Mouse (Mus musculus): ENCODE results near the gene Megf8. TPM values are rescaled to one million over a fixed set of nuclear protein-coding genes. Genes with fewer than 3 reads are reported as not detected.

Megf8 gene
- polyA plus RNA-seq, 1 experiment from 2014 or later = 11.4 TPM

- no peak overlapping the region for H3K27ac ChIP-seq (ENCODE audit: low read depth)
- no peak overlapping the region for H3K4me3 ChIP-seq (ENCODE audit: low read depth, low read length)
- 85% methylated on average over 12 of the region's 12 CpGs for WGBS
- H3K4me2 ChIP-seq (ENCODE audit: low read length) = no peak overlapping the region
- ATAC-seq (replicated peaks; ENCODE audit: low FRiP score, low TSS enrichment, low read depth) = no peak
- no peak overlapping the region for H3K9ac ChIP-seq (ENCODE audit: low read length)
- no peaks in the 10 kb centered on the region for H3K9me3 ChIP-seq (ENCODE audit: control insufficient read depth, low read length)
- DNase-seq (ENCODE audit: low spot score) = no peak
- no peaks in the 10 kb centered on the region for H3K27me3 ChIP-seq (replicated peaks; ENCODE audit: control insufficient read depth, insufficient read depth, low read length)
- peaks cover 58% of the 10 kb centered on the region for H3K36me3 ChIP-seq (ENCODE audit: control insufficient read depth, insufficient read depth, low read length)
- H3K4me1 ChIP-seq (replicated peaks; ENCODE audit: control insufficient read depth, insufficient read depth, low read length) = no peaks in the 10 kb centered on the region
These were observed 17.5 kb downstream of the Megf8 start for GRCm38 (mm10) chr7:25334472-25334871.

GRCm38 (mm10) chr7:25339329-25339728, 22.4 kb downstream of the Megf8 start:
- H3K27me3 ChIP-seq (replicated peaks; ENCODE audit: control insufficient read depth, insufficient read depth, low read length) = no peaks in the 10 kb centered on the region
- no peaks in the 10 kb centered on the region for H3K9me3 ChIP-seq (ENCODE audit: control insufficient read depth, low read length)
- 90% methylated on average over 9 of the region's 9 CpGs for WGBS
- H3K4me3 ChIP-seq (ENCODE audit: low read depth, low read length) = no peak overlapping the region
- no peak for DNase-seq (ENCODE audit: low spot score)
- H3K36me3 ChIP-seq (ENCODE audit: control insufficient read depth, insufficient read depth, low read length) = peaks cover 65% of the 10 kb centered on the region
- ATAC-seq (replicated peaks; ENCODE audit: low FRiP score, low TSS enrichment, low read depth) = no peak
- no peak overlapping the region for H3K27ac ChIP-seq (ENCODE audit: low read depth)
- H3K9ac ChIP-seq (ENCODE audit: low read length) = no peak overlapping the region
- H3K4me1 ChIP-seq (replicated peaks; ENCODE audit: control insufficient read depth, insufficient read depth, low read length) = no peaks in the 10 kb centered on the region
- no peak overlapping the region for H3K4me2 ChIP-seq (ENCODE audit: low read length)

GRCm38 (mm10) chr7:25341000-25341784, 24.2 kb downstream of the Megf8 start:
- no peaks in the 10 kb centered on the region for H3K9me3 ChIP-seq (ENCODE audit: control insufficient read depth, low read length)
- H3K4me1 ChIP-seq (replicated peaks; ENCODE audit: control insufficient read depth, insufficient read depth, low read length) = no peaks in the 10 kb centered on the region
- peaks cover 51% of the 10 kb centered on the region for H3K36me3 ChIP-seq (ENCODE audit: control insufficient read depth, insufficient read depth, low read length)
- H3K27ac ChIP-seq (ENCODE audit: low read depth) = no peak overlapping the region
- H3K27me3 ChIP-seq (replicated peaks; ENCODE audit: control insufficient read depth, insufficient read depth, low read length) = no peaks in the 10 kb centered on the region
- H3K9ac ChIP-seq (ENCODE audit: low read length) = no peak overlapping the region
- DNase-seq (ENCODE audit: low spot score) = no peak
- H3K4me3 ChIP-seq (ENCODE audit: low read depth, low read length) = no peak overlapping the region
- 85% methylated on average over 20 of the region's 20 CpGs for WGBS
- no peak for ATAC-seq (replicated peaks; ENCODE audit: low FRiP score, low TSS enrichment, low read depth)
- H3K4me2 ChIP-seq (ENCODE audit: low read length) = no peak overlapping the region

- H3K4me2 ChIP-seq (ENCODE audit: low read length) = no peak overlapping the region
- H3K9me3 ChIP-seq (ENCODE audit: control insufficient read depth, low read length) = peaks cover 7% of the 10 kb centered on the region; the same call in 1 of the 2 replicates
- DNase-seq (ENCODE audit: low spot score) (no peak), ATAC-seq (replicated peaks; ENCODE audit: low FRiP score, low TSS enrichment, low read depth) (no peak)
- no peak overlapping the region for H3K4me3 ChIP-seq (ENCODE audit: low read depth, low read length)
- H3K36me3 ChIP-seq (ENCODE audit: control insufficient read depth, insufficient read depth, low read length) = peaks cover 54% of the 10 kb centered on the region
- no peak overlapping the region for H3K27ac ChIP-seq (ENCODE audit: low read depth)
- no peaks in the 10 kb centered on the region for H3K27me3 ChIP-seq (replicated peaks; ENCODE audit: control insufficient read depth, insufficient read depth, low read length)
- H3K4me1 ChIP-seq (replicated peaks; ENCODE audit: control insufficient read depth, insufficient read depth, low read length) = no peaks in the 10 kb centered on the region
- H3K9ac ChIP-seq (ENCODE audit: low read length) = no peak overlapping the region
- WGBS = 81% methylated on average over 8 of the region's 8 CpGs
These were observed 31.9 kb downstream of the Megf8 start for GRCm38 (mm10) chr7:25348861-25349260.

- H3K36me3 ChIP-seq (ENCODE audit: control insufficient read depth, insufficient read depth, low read length) = peaks cover 65% of the 10 kb centered on the region
- no peak overlapping the region for H3K4me2 ChIP-seq (ENCODE audit: low read length)
- no peaks in the 10 kb centered on the region for H3K4me1 ChIP-seq (replicated peaks; ENCODE audit: control insufficient read depth, insufficient read depth, low read length)
- no peak overlapping the region for H3K27ac ChIP-seq (ENCODE audit: low read depth)
- no peak for ATAC-seq (replicated peaks; ENCODE audit: low FRiP score, low TSS enrichment, low read depth)
- no peak overlapping the region for H3K4me3 ChIP-seq (ENCODE audit: low read depth, low read length)
- 83% methylated on average over 19 of the region's 19 CpGs for WGBS
- H3K9me3 ChIP-seq (ENCODE audit: control insufficient read depth, low read length) = no peaks in the 10 kb centered on the region
- H3K9ac ChIP-seq (ENCODE audit: low read length) = no peak overlapping the region
- DNase-seq (ENCODE audit: low spot score) = no peak
- H3K27me3 ChIP-seq (replicated peaks; ENCODE audit: control insufficient read depth, insufficient read depth, low read length) = no peaks in the 10 kb centered on the region
These were observed 41.8 kb downstream of the Megf8 start for GRCm38 (mm10) chr7:25358721-25359206.

- DNase-seq (ENCODE audit: low spot score) = no peak
- H3K4me2 ChIP-seq (ENCODE audit: low read length) = no peak overlapping the region
- no peaks in the 10 kb centered on the region for H3K9me3 ChIP-seq (ENCODE audit: control insufficient read depth, low read length)
- H3K36me3 ChIP-seq (ENCODE audit: control insufficient read depth, insufficient read depth, low read length) = peaks cover 52% of the 10 kb centered on the region
- WGBS = 83% methylated on average over 19 of the region's 19 CpGs
- peaks cover 23% of the 10 kb centered on the region for H3K27me3 ChIP-seq (replicated peaks; ENCODE audit: control insufficient read depth, insufficient read depth, low read length)
- H3K4me1 ChIP-seq (replicated peaks; ENCODE audit: control insufficient read depth, insufficient read depth, low read length) = no peaks in the 10 kb centered on the region
- H3K4me3 ChIP-seq (ENCODE audit: low read depth, low read length) = no peak overlapping the region
- no peak; the same call in 1 of the 2 replicates for ATAC-seq (replicated peaks; ENCODE audit: low FRiP score, low TSS enrichment, low read depth)
- H3K27ac ChIP-seq (ENCODE audit: low read depth) = no peak overlapping the region
- H3K9ac ChIP-seq (ENCODE audit: low read length) = no peak overlapping the region
These were observed 46.2 kb downstream of the Megf8 start for GRCm38 (mm10) chr7:25363151-25363550.

- H3K9me3 ChIP-seq (ENCODE audit: control insufficient read depth, low read length) = no peaks in the 10 kb centered on the region
- H3K27me3 ChIP-seq (replicated peaks; ENCODE audit: control insufficient read depth, insufficient read depth, low read length) = peaks cover 28% of the 10 kb centered on the region
- H3K4me2 ChIP-seq (ENCODE audit: low read length) = no peak overlapping the region
- H3K27ac ChIP-seq (ENCODE audit: low read depth) = no peak overlapping the region
- 93% methylated on average over 17 of the region's 17 CpGs for WGBS
- DNase-seq (ENCODE audit: low spot score) (no peak), ATAC-seq (replicated peaks; ENCODE audit: low FRiP score, low TSS enrichment, low read depth) (no peak)
- no peak overlapping the region for H3K4me3 ChIP-seq (ENCODE audit: low read depth, low read length)
- H3K9ac ChIP-seq (ENCODE audit: low read length) = no peak overlapping the region
- H3K36me3 ChIP-seq (ENCODE audit: control insufficient read depth, insufficient read depth, low read length) = peaks cover 50% of the 10 kb centered on the region
- no peaks in the 10 kb centered on the region for H3K4me1 ChIP-seq (replicated peaks; ENCODE audit: control insufficient read depth, insufficient read depth, low read length)
These were observed 46.7 kb downstream of the Megf8 start for GRCm38 (mm10) chr7:25363632-25364031.

GRCm38 (mm10) chr7:25365937-25366625, 49.1 kb downstream of the Megf8 start:
- no peak overlapping the region for H3K9ac ChIP-seq (ENCODE audit: low read length)
- ATAC-seq (replicated peaks; ENCODE audit: low FRiP score, low TSS enrichment, low read depth) (no peak), DNase-seq (ENCODE audit: low spot score) (no peak)
- H3K27me3 ChIP-seq (replicated peaks; ENCODE audit: control insufficient read depth, insufficient read depth, low read length) = peaks cover 44% of the 10 kb centered on the region
- H3K4me1 ChIP-seq (replicated peaks; ENCODE audit: control insufficient read depth, insufficient read depth, low read length) = no peaks in the 10 kb centered on the region
- WGBS = 44% methylated on average over 13 of the region's 13 CpGs
- no peaks in the 10 kb centered on the region for H3K9me3 ChIP-seq (ENCODE audit: control insufficient read depth, low read length)
- H3K36me3 ChIP-seq (ENCODE audit: control insufficient read depth, insufficient read depth, low read length) = peaks cover 26% of the 10 kb centered on the region
- H3K27ac ChIP-seq (ENCODE audit: low read depth) = no peak overlapping the region; the same call in 1 of the 2 replicates
- no peak overlapping the region for H3K4me2 ChIP-seq (ENCODE audit: low read length)
- H3K4me3 ChIP-seq (ENCODE audit: low read depth, low read length) = no peak overlapping the region

All from intestine, embryonic 14.5 days (tissue).